ENCODE assay signal across 1 mouse cellular context in the genomic region with DNA sequence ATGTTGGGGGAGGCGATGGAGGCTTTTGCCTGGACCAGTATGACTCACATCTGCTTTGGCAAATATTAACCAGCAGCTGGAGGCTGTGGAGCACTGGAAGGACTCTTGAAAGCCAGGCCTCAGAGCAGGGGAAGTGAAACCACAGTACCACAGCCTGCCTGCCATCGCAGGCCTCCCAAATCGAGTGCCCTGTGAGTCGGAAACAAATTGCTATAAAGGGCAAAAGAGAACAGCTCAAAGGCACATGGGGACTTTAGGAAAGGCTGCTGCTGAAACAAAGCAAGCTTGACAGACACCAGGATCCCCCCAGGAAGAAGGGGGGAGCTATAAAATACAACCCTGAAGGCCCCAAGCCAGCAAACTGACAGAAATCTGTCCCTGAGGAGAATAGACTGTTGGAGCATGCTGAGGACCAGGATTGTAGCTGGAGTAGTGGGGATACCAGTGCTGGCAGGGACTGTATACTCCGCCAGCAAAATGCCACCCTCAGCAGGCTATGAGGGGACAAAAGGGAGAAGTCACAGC.
TF ChIP-seq lines count a peak whose summit lies in the region.

No protein-coding gene starts in this region.

TF ChIP-seq in CH12.LX, 34 proteins besides CTCF, POLR2A, EP300 and RAD21 (continued from another document):
- TF ChIP-seq BHLHE40 (IDR thresholded peaks at IDR 0.05; ENCODE audit: low read depth, low read length) (peak; percentile 83), ETS1 (conservative IDR thresholded peaks at IDR 0.05; ENCODE audit: low read depth, low read length) (peak; percentile 83), CHD1 (IDR thresholded peaks at IDR 0.05; ENCODE audit: low read depth, low read length) (0 out of 2 replicates have a peak, but pooled peaks have one; percentile 48), MXI1 (IDR thresholded peaks at IDR 0.05; ENCODE audit: low read depth, low read length) (peak; percentile 84), JUND (conservative IDR thresholded peaks at IDR 0.05; ENCODE audit: low read depth, low read length) (peak; percentile 76), CHD2 (IDR thresholded peaks at IDR 0.05; ENCODE audit: low read length) (peak; percentile 89)
